Mouse (Mus musculus) ES-Bruce4 (cell line): ENCODE results near the gene Gan. TPM values are rescaled to one million over a fixed set of nuclear protein-coding genes. Genes with fewer than 3 reads are reported as not detected.

ENCODE experiments used
- H3K27ac ChIP-seq: 2 replicates; pipeline ENCODE4 v1.5.1; 2012; ENCODE audit warnings: low read length, inconsistent platforms; ENCODE audit not compliant: insufficient read depth
- H3K27me3 ChIP-seq: 2 replicates; pipeline ENCODE4 v1.6.1; 2012; ENCODE audit warnings: mild to moderate bottlenecking, low read length, inconsistent platforms; ENCODE audit not compliant: control insufficient read depth, poor library complexity, insufficient read depth, severe bottlenecking
- H3K36me3 ChIP-seq: 2 replicates; pipeline ENCODE4 v1.6.1; 2012; ENCODE audit warnings: inconsistent platforms, mild to moderate bottlenecking, low read length, moderate library complexity; ENCODE audit not compliant: control insufficient read depth, poor library complexity, insufficient read depth, severe bottlenecking
- H3K4me1 ChIP-seq: one replicate; pipeline ENCODE4 v1.8.1; 2011; ENCODE audit warnings: low read length; ENCODE audit not compliant: control insufficient read depth, insufficient read depth
- H3K4me3 ChIP-seq: 2 replicates; pipeline ENCODE4 v1.5.1; 2011; ENCODE audit warnings: low read depth, mild to moderate bottlenecking, low read length
- H3K9ac ChIP-seq: 2 replicates; pipeline ENCODE4 v1.6.1; 2012; ENCODE audit warnings: low read depth, mild to moderate bottlenecking, inconsistent platforms; ENCODE audit not compliant: poor library complexity, severe bottlenecking
- H3K9me3 ChIP-seq: replicated peaks from 2 replicates; pipeline ENCODE4 v1.6.1; 2012; ENCODE audit warnings: mild to moderate bottlenecking, low read length, inconsistent platforms; ENCODE audit not compliant: control insufficient read depth, poor library complexity, insufficient read depth, severe bottlenecking
- CTCF ChIP-seq: IDR thresholded peaks from one replicate; pipeline ENCODE4 v1.8.1; 2011; ENCODE audit warnings: low read depth, low read length
- EP300 ChIP-seq: IDR thresholded peaks from 2 replicates; pipeline ENCODE4 v1.6.1; 2011; ENCODE audit warnings: low read depth, low read length; ENCODE audit not compliant: insufficient read depth
- POLR2A ChIP-seq: IDR thresholded peaks from one replicate; pipeline ENCODE4 v1.8.1; 2011; ENCODE audit warnings: low read length; ENCODE audit not compliant: insufficient read depth
- polyA plus RNA-seq: library from polyadenylated mRNA; stranded (reverse); fragments of >200 nt; gene quantifications from 2 replicates; pipeline ENCODE4 v1.2.4, GENCODE M21; 2011; ENCODE audit warnings: low read depth; ENCODE audit not compliant: missing spikeins, insufficient read depth, insufficient read length

Gene Gan
- polyA plus RNA-seq, 1 experiment: 11.7 TPM

- Histone ChIP-seq H3K4me1 (no peaks in the 10 kb centered on the region), H3K27me3 (no peaks in the 10 kb centered on the region), H3K9ac (no peak overlapping the region), H3K4me3 (no peak overlapping the region), H3K27ac (no peak overlapping the region), H3K9me3 (no peaks in the 10 kb centered on the region), H3K36me3 (no peaks in the 10 kb centered on the region)
- TF ChIP-seq POLR2A: no peak
- no peak for TF ChIP-seq CTCF
- no peak for TF ChIP-seq EP300
Measured at GRCm38 (mm10) chr8:117227339-117227738, 69.4 kb downstream of the Gan start.

GRCm38 (mm10) chr8:117233199-117233598 lies 75.3 kb downstream of the Gan start:
- no peak for TF ChIP-seq POLR2A
- no peak for TF ChIP-seq EP300
- TF ChIP-seq CTCF: no peak
- Histone ChIP-seq H3K4me3 (no peak overlapping the region), H3K36me3 (no peaks in the 10 kb centered on the region), H3K9ac (no peak overlapping the region), H3K4me1 (peaks cover 2% of the 10 kb centered on the region), H3K27ac (no peak overlapping the region), H3K9me3 (no peaks in the 10 kb centered on the region), H3K27me3 (no peaks in the 10 kb centered on the region)

GRCm38 (mm10) chr8:117236531-117236930 lies 78.6 kb downstream of the Gan start:
- H3K27ac ChIP-seq: no peak overlapping the region
- H3K27me3 ChIP-seq: no peaks in the 10 kb centered on the region
- no peak for TF ChIP-seq POLR2A
- H3K4me3 ChIP-seq: no peak overlapping the region
- no peaks in the 10 kb centered on the region for H3K9me3 ChIP-seq
- no peak overlapping the region for H3K9ac ChIP-seq
- no peaks in the 10 kb centered on the region for H3K36me3 ChIP-seq
- peaks cover 7% of the 10 kb centered on the region for H3K4me1 ChIP-seq

GRCm38 (mm10) chr8:117240326-117240725 lies 82.4 kb downstream of the Gan start:
- H3K27me3 ChIP-seq: no peaks in the 10 kb centered on the region
- H3K36me3 ChIP-seq: no peaks in the 10 kb centered on the region
- H3K4me3 ChIP-seq: no peak overlapping the region
- peaks cover 5% of the 10 kb centered on the region for H3K4me1 ChIP-seq
- H3K9me3 ChIP-seq: no peaks in the 10 kb centered on the region
- TF ChIP-seq POLR2A (no peak), CTCF (no peak)
- H3K27ac ChIP-seq: no peak overlapping the region
- no peak overlapping the region for H3K9ac ChIP-seq

GRCm38 (mm10) chr8:117240841-117241494 lies 83.0 kb downstream of the Gan start:
- no peak for TF ChIP-seq EP300
- no peak for TF ChIP-seq POLR2A
- TF ChIP-seq CTCF: no peak
- Histone ChIP-seq H3K27ac (peak overlapping the region; percentile 77), H3K9me3 (no peaks in the 10 kb centered on the region)

GRCm38 (mm10) chr8:117241848-117242247 lies 83.9 kb downstream of the Gan start:
- Histone ChIP-seq H3K36me3 (no peaks in the 10 kb centered on the region), H3K27ac (peak overlapping the region; percentile 90)
- TF ChIP-seq EP300 (peak; percentile 99), CTCF (no peak)

More at GRCm38 (mm10) chr8:117240841-117241494, 83.0 kb downstream of the Gan start:
- Histone ChIP-seq H3K4me3 (no peak overlapping the region), H3K36me3 (no peaks in the 10 kb centered on the region), H3K4me1 (peaks cover 7% of the 10 kb centered on the region), H3K9ac (peak overlapping the region; percentile 1; the same call in 1 of the 2 replicates), H3K27me3 (no peaks in the 10 kb centered on the region)

More at GRCm38 (mm10) chr8:117241848-117242247, 83.9 kb downstream of the Gan start:
- H3K4me3 ChIP-seq: no peak overlapping the region
- no peaks in the 10 kb centered on the region for H3K9me3 ChIP-seq
- H3K27me3 ChIP-seq: no peaks in the 10 kb centered on the region
- peak overlapping the region; percentile 20; the same call in 1 of the 2 replicates for H3K9ac ChIP-seq
- H3K4me1 ChIP-seq: peaks cover 7% of the 10 kb centered on the region
